Mouse (Mus musculus): Measurements from ENCODE around the gene Ermap. TPM values are rescaled to one million over a fixed set of nuclear protein-coding genes. Genes with fewer than 3 reads are reported as not detected.
A peak's percentile ranks its signal among the peaks of the same experiment; 100 is the strongest.

Gene Ermap
- polyA plus RNA-seq, 1 experiment from 2014 or later = 0.87 TPM

GRCm38 (mm10) chr4:119216667-119217066, 26.9 kb upstream of the Ermap start:
- no peaks in the 10 kb centered on the region for H3K4me1 ChIP-seq
- H3K9me3 ChIP-seq (replicated peaks) = no peaks in the 10 kb centered on the region
- no peaks in the 10 kb centered on the region for H3K27me3 ChIP-seq
- no peak overlapping the region for H3K4me2 ChIP-seq
- peak; percentile 38; the same call in 1 of the 2 replicates for ATAC-seq
- WGBS = 82% methylated on average over 8 of the region's 8 CpGs
- no peak overlapping the region for H3K27ac ChIP-seq
- H3K36me3 ChIP-seq (ENCODE audit: poor library complexity, severe bottlenecking) = no peaks in the 10 kb centered on the region
- no peak overlapping the region for H3K4me3 ChIP-seq
- no peak overlapping the region for H3K9ac ChIP-seq

- Histone ChIP-seq H3K9me3 (replicated peaks) (no peaks in the 10 kb centered on the region), H3K36me3 (ENCODE audit: poor library complexity, severe bottlenecking) (peaks cover 19% of the 10 kb centered on the region), H3K27ac (no peak overlapping the region), H3K4me2 (no peak overlapping the region), H3K9ac (no peak overlapping the region), H3K4me1 (no peaks in the 10 kb centered on the region), H3K27me3 (no peaks in the 10 kb centered on the region), H3K4me3 (no peak overlapping the region)
- 15% methylated on average over 8 of the region's 8 CpGs for WGBS
- ATAC-seq = 0 out of 2 replicates have a peak, but pooled peaks have one; percentile 38
Observed at GRCm38 (mm10) chr4:119204672-119205071, 14.9 kb upstream of the Ermap start.

- H3K4me2 ChIP-seq = 0 out of 2 replicates have a peak overlapping the region, but pooled peaks have one; percentile 67
Observed at GRCm38 (mm10) chr4:119198105-119198504, 8.3 kb upstream of the Ermap start.

DNA sequence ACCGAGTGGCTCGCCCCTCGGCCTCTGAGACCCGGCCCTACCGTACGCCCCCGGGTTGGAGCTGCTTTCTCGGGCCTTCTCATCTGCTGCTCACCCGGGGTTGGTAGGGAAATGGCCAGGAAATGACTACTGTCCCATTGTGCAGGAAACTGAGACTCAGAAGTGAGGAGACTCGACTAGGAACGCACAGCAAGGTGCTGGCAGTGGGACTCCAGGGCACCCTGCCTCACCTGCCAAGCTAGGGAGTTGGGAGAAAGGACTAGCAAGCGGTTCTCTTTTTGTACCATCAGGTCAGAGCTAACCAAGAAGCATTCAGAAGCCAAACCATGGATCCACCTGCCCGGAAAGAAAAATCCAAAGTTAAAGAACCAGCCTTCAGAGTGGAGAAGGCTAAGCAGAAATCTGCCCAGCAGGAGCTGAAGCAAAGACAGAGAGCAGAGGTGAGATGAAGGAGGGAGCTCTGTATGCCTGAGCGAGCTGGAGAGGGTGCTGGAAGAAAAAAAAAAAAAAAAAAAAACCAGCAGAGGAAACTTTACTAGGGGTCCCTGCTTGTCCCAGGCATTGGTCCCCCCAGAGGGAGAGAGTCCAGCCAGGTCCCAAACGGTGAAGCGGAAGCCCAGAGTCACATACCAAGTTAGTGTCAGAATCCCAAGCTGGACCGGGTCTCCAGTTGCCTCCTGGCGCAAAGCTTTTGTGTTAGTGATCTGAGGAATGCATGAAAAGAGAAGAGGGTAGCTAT, 5.9 kb upstream of the Ermap start:
- Histone ChIP-seq H3K36me3 (ENCODE audit: poor library complexity, severe bottlenecking) (peaks cover 6% of the 10 kb centered on the region), H3K27ac (peak overlapping the region; percentile 65), H3K9ac (peak overlapping the region; percentile 80), H3K27me3 (peaks cover 3% of the 10 kb centered on the region; the same call in 1 of the 2 replicates), H3K4me3 (peak overlapping the region; percentile 75), H3K4me2 (peak overlapping the region; percentile 67), H3K9me3 (replicated peaks) (no peaks in the 10 kb centered on the region), H3K4me1 (peaks cover 29% of the 10 kb centered on the region)
- 0 out of 2 replicates have a peak, but pooled peaks have one; percentile 3 for ATAC-seq
- 5% methylated on average over 18 of the region's 18 CpGs for WGBS

More at GRCm38 (mm10) chr4:119198105-119198504, 8.3 kb upstream of the Ermap start:
- ATAC-seq = no peak
- peaks cover 3% of the 10 kb centered on the region; the same call in 1 of the 2 replicates for H3K27me3 ChIP-seq
- no peaks in the 10 kb centered on the region for H3K9me3 ChIP-seq (replicated peaks)
- H3K9ac ChIP-seq = no peak overlapping the region
- WGBS = 91% methylated on average over 6 of the region's 6 CpGs
- no peak overlapping the region for H3K27ac ChIP-seq
- no peak overlapping the region for H3K4me3 ChIP-seq
- peaks cover 29% of the 10 kb centered on the region for H3K4me1 ChIP-seq
- peaks cover 23% of the 10 kb centered on the region for H3K36me3 ChIP-seq (ENCODE audit: poor library complexity, severe bottlenecking)

GRCm38 (mm10) chr4:119194909-119195581, 5.2 kb upstream of the Ermap start, which contains the start of gene Svbp:
Svbp (plus strand) TSS chr4:119195306.
- peak; percentile 92 for ATAC-seq
- H3K36me3 ChIP-seq (ENCODE audit: poor library complexity, severe bottlenecking) = peaks cover 4% of the 10 kb centered on the region; the same call in 1 of the 2 replicates
- peaks cover 3% of the 10 kb centered on the region; the same call in 1 of the 2 replicates for H3K27me3 ChIP-seq
- peak within 1 kb of the TSS; percentile 65 for H3K27ac ChIP-seq
- under 1% methylated on average over 40 of the region's 47 CpGs for WGBS
- peak within 1 kb of the TSS; percentile 67 for H3K4me2 ChIP-seq
- H3K4me1 ChIP-seq = peaks cover 29% of the 10 kb centered on the region
- H3K9ac ChIP-seq = peak within 1 kb of the TSS; percentile 80
- H3K9me3 ChIP-seq (replicated peaks) = no peaks in the 10 kb centered on the region
- peak within 1 kb of the TSS; percentile 75 for H3K4me3 ChIP-seq

GRCm38 (mm10) chr4:119192757-119193156, 2.9 kb upstream of the Ermap start:
- 90% methylated on average over 4 of the region's 4 CpGs for WGBS
- ATAC-seq = no peak
- Histone ChIP-seq H3K4me2 (no peak overlapping the region), H3K27me3 (peaks cover 3% of the 10 kb centered on the region; the same call in 1 of the 2 replicates), H3K36me3 (ENCODE audit: poor library complexity, severe bottlenecking) (peaks cover 2% of the 10 kb centered on the region; the same call in 1 of the 2 replicates), H3K27ac (no peak overlapping the region), H3K4me3 (no peak overlapping the region), H3K9me3 (replicated peaks) (no peaks in the 10 kb centered on the region), H3K4me1 (peaks cover 22% of the 10 kb centered on the region), H3K9ac (no peak overlapping the region)

DNA sequence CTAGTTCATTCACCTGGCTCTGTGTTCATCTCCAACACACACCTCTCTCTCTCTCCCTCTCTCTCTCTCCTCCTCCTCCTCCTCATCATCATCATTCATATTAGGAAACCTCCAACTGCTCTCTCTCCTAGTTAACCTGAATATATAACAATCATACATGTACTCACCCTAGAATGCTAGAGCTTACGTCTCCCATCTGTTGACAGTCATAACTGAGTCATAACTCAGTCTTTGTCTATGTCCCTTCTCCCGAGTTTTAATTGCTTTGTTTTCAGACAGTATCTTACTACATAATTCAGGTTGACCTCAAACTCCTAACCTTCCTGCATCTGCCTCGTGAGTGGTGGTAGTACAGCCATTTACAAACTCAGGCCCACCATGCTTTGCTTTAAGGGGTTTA, 1.5 kb upstream of the Ermap start:
- no peak overlapping the region for H3K27ac ChIP-seq

GRCm38 (mm10) chr4:119190618-119191017, 807 bp upstream of the Ermap start:
- no peak overlapping the region for H3K4me3 ChIP-seq
- no peak overlapping the region for H3K27ac ChIP-seq
- peaks cover under 1% of the 10 kb centered on the region; the same call in 1 of the 2 replicates for H3K4me1 ChIP-seq
- peaks cover 3% of the 10 kb centered on the region; the same call in 1 of the 2 replicates for H3K27me3 ChIP-seq
- 91% methylated on average over 8 of the region's 8 CpGs for WGBS
- H3K9ac ChIP-seq = no peak overlapping the region
- H3K36me3 ChIP-seq (ENCODE audit: poor library complexity, severe bottlenecking) = no peaks in the 10 kb centered on the region
- H3K4me2 ChIP-seq = no peak overlapping the region
- no peak for ATAC-seq
- no peaks in the 10 kb centered on the region for H3K9me3 ChIP-seq (replicated peaks)

More for the DNA sequence above, 1.5 kb upstream of the Ermap start:
- H3K9ac ChIP-seq = no peak overlapping the region
- no peak overlapping the region for H3K4me2 ChIP-seq
- peaks cover 7% of the 10 kb centered on the region for H3K4me1 ChIP-seq
- 76% methylated on average over 3 of the region's 3 CpGs for WGBS
- peaks cover 3% of the 10 kb centered on the region; the same call in 1 of the 2 replicates for H3K27me3 ChIP-seq
- no peak overlapping the region for H3K4me3 ChIP-seq
- H3K9me3 ChIP-seq (replicated peaks) = no peaks in the 10 kb centered on the region
- H3K36me3 ChIP-seq (ENCODE audit: poor library complexity, severe bottlenecking) = no peaks in the 10 kb centered on the region
- ATAC-seq = no peak

- Histone ChIP-seq H3K4me3 (no peak overlapping the region), H3K9me3 (replicated peaks) (no peaks in the 10 kb centered on the region), H3K9ac (no peak overlapping the region), H3K4me2 (no peak overlapping the region), H3K4me1 (no peaks in the 10 kb centered on the region), H3K36me3 (ENCODE audit: poor library complexity, severe bottlenecking) (no peaks in the 10 kb centered on the region), H3K27ac (no peak overlapping the region), H3K27me3 (peaks cover 3% of the 10 kb centered on the region; the same call in 1 of the 2 replicates)
- 58% methylated on average over 6 of the region's 6 CpGs for WGBS
- no peak for ATAC-seq
Observed at GRCm38 (mm10) chr4:119189392-119189791, 419 bp downstream of the Ermap start.

- H3K27me3 ChIP-seq = no peaks in the 10 kb centered on the region
- H3K4me1 ChIP-seq = no peaks in the 10 kb centered on the region
- ATAC-seq = no peak
- H3K9ac ChIP-seq = no peak overlapping the region
- no peak overlapping the region for H3K4me2 ChIP-seq
- H3K9me3 ChIP-seq (replicated peaks) = no peaks in the 10 kb centered on the region
- no peak overlapping the region for H3K4me3 ChIP-seq
- H3K27ac ChIP-seq = no peak overlapping the region
- WGBS = 62% methylated on average over 11 of the region's 11 CpGs
- H3K36me3 ChIP-seq (ENCODE audit: poor library complexity, severe bottlenecking) = no peaks in the 10 kb centered on the region
Observed at GRCm38 (mm10) chr4:119188060-119188785, 1.6 kb downstream of the Ermap start.

GRCm38 (mm10) chr4:119185771-119186170, 4.0 kb downstream of the Ermap start:
- no peaks in the 10 kb centered on the region for H3K36me3 ChIP-seq (ENCODE audit: poor library complexity, severe bottlenecking)
- no peaks in the 10 kb centered on the region for H3K4me1 ChIP-seq
- no peak overlapping the region for H3K27ac ChIP-seq
- no peak overlapping the region for H3K4me3 ChIP-seq
- no peak for ATAC-seq
- no peaks in the 10 kb centered on the region for H3K27me3 ChIP-seq
- H3K9me3 ChIP-seq (replicated peaks) = no peaks in the 10 kb centered on the region
- H3K4me2 ChIP-seq = no peak overlapping the region
- WGBS = 84% methylated on average over 4 of the region's 4 CpGs
- no peak overlapping the region for H3K9ac ChIP-seq

Measured in forebrain, embryonic 13.5 days (tissue).